Mouse (Mus musculus): ENCODE data around the gene Col17a1. TPM values are rescaled to one million over a fixed set of nuclear protein-coding genes. Genes with fewer than 3 reads are reported as not detected.
A peak's percentile ranks its signal among the peaks of the same experiment; 100 is the strongest.

Col17a1 gene
- not detected in 2 replicates for total RNA-seq (2014; fragmentation: Nextera tagmentation)
- total RNA-seq (2017): 0.22 TPM in 1 of 2 replicates, not detected in the other

DNA sequence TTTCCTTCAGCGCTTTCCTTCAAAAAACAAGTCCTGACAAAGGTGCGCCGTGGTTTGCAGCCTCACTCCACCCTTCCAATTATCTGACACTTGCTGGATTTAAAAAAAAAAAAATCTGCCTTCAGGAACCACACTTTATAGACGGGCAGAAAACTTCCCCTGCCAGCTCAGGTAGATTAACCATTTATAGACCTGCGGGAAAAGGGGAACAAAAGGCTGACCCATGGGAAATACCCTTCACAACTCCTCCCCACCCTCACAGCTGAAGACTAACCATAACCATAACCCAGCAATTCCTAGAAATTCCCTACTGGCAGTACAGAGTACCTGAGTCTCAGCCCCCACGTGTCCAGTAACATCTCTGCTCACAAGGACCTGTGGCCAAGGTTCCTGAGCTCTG lies at the start of gene Col17a1:
TSS of gene Col17a1 (minus strand) at position 101 of the 400 bp plus-strand sequence.
- no peak for ATAC-seq (replicated peaks; ENCODE audit: poor library complexity, severe bottlenecking)

DNA sequence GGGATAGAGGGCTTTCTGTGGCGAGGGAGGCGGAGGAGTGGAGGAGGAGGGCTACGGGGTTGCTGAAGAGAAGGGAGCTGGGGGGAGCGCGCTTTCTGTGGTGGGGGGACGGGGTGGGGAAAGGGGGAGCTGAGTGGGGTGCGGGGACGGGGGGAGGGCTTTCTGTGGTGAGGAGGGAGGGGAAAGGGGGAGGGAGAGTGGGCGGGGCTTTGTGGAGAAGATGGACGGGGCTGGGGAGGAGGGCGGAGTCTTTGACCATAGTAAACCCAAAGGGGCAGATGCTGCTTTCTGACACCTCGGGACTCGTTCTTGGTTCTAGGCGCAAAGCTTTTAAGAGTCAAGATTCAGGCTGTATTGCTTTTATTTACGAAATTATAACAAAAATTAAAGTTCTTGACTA lies 40.0 kb upstream of the Col17a1 start:
- ATAC-seq (replicated peaks; ENCODE audit: poor library complexity, severe bottlenecking): peak; percentile 25

DNA sequence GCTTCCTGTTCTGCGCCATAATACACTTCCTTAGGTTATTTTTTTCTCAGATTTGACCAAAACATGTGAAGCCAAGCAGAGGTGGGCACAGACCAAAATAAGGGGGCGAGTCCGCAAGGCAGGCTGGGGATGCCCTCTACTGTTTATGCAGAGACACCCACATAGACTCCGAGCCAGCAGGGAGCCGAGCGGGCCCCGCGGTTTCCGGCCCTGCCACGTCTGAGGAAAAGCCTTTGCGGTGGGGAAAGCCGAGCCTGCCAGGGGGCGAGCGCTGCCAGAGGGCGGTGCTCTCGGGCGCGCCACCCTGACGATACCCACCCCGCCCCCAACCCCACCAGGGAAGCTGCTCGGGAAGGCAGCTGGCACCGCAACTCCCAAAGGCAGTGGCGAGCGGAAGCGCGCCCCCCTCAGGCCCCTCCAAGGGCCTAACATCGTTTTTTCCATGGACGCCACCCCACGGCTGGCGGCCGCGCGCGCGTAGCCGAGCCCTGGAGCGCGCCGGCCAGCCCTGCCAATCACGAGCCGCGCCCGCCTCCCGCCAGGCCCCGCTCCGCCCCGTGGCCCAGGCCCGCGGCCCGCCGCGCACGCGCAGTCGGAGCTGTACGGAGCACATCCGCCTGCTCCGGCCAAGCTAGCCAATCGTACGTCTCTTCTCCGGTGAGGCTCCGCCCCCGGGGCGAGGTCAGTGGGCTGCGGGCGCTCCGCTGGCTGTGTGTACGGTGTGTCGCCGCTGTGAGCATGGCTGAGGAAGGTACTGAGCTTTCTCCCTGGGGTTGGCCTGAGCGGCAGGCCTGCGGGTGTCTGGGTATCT lies 39.4 kb upstream of the Col17a1 start, which contains the start of gene Sfr1:
TSS of gene Sfr1 (plus strand) at position 612 of the 811 bp plus-strand sequence.
- ATAC-seq (replicated peaks; ENCODE audit: poor library complexity, severe bottlenecking): peak; percentile 81

DNA sequence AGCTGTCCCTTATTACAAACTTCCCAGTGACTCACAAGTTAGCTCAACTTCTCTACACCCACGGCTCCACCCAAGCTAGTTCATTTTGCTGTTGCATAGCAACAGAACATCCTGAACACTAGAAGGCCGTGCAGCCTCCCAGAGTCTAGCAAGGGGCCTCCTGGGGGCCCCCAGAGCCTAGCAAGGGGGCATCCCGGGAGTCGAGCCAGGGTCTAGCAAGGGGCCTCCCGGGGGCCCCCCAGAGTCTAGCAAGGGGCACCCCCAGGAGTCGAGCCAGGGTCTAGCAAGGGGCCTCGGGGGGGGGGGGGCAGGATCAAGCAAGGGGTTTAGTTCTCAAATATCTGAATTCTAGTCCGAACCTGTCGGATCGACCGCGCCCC lies 38.8 kb upstream of the Col17a1 start:
- ATAC-seq (replicated peaks; ENCODE audit: poor library complexity, severe bottlenecking): peak; percentile 42

DNA sequence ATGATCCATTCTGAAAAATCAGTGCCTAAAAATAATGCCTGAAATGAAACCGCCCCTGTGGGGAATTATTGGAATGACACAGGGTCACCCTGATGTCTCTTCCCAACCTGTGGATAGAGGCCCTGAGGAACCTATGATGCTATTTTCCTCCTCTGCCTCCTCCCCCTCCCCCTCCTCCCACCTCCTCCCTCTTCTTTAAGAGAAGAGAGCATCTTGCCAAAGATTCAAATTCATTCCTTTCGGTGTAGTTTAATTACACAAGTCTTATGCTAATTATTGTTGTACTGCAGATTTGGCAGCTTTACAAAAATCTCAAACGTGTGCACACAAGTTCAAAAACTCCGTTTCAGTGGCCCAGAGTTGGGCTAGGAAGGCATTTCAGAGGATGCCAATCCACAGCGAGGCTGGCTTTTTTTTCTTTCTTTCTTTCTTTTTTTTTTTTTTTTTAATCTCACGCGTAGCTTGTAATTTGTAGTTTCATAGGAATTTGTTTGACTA lies 33.8 kb upstream of the Col17a1 start:
- ATAC-seq (replicated peaks; ENCODE audit: poor library complexity, severe bottlenecking): no peak

DNA sequence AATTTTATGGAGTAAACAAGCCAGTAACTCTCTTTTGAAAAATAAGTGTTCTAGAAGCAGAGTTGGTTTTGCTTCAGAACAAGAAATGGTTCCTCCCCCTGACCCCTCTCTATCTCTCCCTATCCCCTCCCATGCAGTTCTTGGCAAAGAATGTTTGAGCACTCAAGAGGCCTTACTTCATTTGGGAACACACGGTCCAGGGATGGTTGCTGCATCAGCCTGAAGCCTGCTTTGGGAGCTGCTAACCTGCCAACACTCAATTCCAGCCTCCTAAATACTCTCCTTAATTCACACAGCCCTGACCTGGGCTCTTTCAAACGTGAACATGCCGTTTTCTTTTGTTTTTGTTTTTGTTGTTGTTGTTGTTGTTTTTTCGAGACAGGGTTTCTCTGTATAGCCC lies 33.0 kb upstream of the Col17a1 start:
- ATAC-seq (replicated peaks; ENCODE audit: poor library complexity, severe bottlenecking): no peak

DNA sequence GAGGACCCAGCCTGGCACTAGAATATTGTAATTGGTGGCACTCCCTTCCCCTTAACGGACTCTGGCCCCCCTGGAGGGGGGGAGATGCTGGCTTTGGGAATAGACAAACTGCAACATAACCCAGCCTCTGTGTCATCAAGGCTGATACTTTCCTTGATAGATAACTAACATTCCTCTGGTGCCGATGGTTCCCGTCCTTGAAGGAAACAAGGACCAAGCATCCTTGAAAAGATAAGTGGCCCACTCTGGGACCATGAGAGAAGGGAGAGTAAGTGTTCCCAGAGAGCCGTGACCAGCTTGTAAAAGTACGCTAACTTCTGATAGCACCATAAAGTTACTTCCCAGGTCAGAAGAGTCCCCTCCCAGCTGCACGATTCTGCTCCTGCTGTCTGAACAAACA lies 30.6 kb upstream of the Col17a1 start:
- ATAC-seq (replicated peaks; ENCODE audit: poor library complexity, severe bottlenecking): no peak

DNA sequence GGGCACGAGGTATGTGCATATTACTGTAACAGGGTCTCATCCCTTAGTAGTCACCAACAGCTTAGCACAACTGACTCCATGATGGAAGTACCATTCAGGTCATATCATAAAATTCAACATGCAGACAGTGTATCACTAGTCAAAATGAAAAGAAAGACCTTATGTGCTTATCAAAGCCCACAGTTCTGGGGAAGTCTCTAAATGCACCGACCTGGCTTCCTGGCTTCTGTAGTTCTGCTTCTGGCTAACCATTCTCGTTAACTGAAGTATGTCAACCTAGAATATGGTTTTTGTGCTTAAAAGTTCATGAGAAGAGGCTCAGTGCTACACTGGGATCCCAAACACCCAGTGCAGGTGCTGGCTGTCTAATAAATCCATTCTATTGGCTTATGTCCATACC lies 27.3 kb upstream of the Col17a1 start:
- no peak for ATAC-seq (replicated peaks; ENCODE audit: poor library complexity, severe bottlenecking)

DNA sequence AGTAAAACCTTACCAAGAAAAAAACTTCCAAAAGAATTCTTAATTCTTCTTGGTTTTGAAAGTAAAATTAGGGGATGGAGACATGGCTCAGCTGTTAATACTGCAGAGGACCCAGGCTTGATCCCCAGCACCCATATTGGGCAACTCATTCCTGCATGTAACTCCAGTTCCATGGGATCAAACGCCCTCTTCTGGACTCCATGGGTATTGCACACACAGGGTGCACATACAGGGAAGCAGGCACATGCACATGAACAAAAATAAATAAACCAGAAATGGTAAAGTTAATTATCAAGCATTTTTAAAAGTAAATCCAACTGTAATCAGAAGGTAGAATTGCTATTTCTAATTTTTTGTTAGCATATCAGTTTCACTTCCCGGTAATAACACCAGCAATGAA lies 24.2 kb upstream of the Col17a1 start:
- ATAC-seq (replicated peaks; ENCODE audit: poor library complexity, severe bottlenecking): no peak

DNA sequence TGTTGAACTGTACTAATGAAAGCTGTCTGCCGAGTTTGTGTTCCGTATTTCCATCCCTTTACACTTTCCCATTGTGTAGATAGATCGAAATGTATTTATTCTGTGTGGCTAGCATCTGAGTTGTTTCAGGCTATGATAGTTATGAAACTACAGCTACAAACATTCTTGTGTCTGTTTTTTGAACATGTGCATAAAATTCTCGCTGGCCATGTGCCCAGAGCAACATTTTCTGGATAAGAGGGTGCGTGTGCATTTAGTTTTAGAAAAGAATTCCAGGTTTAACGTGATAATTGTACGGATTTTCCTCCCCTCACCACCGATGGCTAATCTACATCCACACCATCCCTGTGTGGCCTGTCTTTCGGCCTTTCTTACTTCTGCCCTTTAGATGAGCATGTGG lies 21.6 kb upstream of the Col17a1 start:
- ATAC-seq (replicated peaks; ENCODE audit: poor library complexity, severe bottlenecking): no peak

DNA sequence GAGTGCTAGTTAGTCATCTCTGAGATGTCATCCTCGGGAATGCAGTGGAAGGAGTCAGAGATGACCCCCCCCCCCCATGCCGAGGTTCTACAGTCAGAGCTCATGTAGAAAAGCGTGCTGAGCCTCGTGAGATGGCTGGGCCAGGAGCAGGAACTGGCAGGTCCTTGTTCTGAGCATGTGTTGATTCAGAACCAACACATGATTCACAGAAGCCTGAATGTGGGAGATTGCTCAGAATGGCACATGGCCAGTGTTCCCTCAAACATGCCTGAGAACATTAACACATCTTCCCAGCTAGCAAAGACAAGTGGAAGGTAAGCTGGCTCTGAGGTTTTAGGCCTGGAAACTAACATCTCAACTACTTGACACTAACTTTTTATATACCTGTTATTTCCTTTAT lies 18.5 kb upstream of the Col17a1 start:
- no peak for ATAC-seq (replicated peaks; ENCODE audit: poor library complexity, severe bottlenecking)

DNA sequence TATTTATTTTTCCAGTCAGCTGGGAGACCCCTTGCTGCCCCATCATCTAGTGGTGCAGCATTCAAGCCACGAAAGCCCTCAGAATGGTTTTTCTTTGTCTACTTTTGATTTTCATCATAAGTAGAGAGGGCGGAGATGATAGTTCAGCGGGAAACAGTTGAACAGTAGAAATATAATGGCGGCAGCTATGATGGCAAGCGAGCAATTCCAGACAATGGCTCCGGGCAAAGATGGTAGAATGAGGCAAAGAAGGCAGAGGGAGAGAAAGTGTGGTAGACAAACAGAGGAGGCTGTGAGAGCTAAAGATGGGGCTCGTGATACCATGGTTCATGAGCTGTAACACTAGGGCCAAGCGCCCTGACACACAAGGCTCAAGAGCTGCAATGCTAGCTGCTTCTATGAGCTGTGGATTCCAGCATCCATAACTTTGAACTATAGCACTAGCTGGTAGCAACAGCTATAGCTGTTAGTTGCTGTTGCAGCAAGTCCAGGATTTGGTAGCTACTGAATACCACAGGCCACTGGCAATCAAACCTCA lies 13.9 kb upstream of the Col17a1 start:
- no peak for ATAC-seq (replicated peaks; ENCODE audit: poor library complexity, severe bottlenecking)

DNA sequence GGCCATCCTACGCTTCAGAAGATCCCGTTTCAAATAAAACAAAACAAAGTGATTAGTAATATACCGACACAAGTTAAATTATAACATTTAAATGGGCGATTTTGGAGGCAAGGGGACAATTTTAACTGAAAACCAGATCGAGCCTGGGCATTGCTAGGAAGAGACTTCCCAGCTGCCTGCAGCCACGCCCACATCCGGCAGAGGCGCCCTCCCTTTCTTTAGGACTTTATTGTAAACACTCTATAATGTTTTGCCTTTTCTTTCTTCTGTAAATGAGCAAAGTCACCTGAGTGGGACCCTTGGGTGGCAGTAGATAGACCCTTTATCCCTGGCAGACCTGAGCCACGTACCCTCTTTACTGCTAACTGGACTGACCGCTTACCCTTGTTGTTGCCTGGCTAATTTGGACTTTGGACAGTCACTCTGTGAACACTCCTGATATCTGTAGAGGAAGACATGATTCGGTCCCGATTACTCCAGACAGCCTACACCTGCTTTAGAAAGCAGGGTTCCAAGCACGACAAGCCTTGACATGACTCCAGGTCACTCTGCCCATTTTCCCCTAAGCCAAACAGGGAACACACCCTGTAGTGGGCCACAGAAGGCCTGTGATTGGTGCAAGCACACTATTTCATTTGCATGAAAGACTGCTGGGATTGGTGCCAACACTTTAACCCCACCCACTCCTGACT lies 13.3 kb upstream of the Col17a1 start:
- no peak for ATAC-seq (replicated peaks; ENCODE audit: poor library complexity, severe bottlenecking)

DNA sequence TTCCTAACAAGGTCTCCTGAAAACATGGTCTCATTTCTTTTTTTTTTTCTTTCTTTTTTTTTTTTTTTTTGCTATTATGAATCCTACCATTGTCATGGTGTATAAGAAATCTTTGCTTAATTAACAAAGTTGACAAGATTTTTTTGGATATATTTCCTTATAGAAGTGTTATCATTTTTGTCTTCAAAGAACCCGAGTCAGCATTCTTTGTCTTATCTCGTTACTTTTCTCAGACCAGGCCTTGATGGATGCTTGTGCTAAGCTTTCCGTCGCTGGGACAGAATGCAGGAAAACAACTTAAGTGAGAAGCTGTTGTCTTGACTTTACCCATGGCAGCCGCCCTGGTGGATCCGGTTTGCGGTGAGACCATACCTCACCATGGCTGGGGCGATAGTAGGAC lies 8.6 kb upstream of the Col17a1 start:
- no peak for ATAC-seq (replicated peaks; ENCODE audit: poor library complexity, severe bottlenecking)

DNA sequence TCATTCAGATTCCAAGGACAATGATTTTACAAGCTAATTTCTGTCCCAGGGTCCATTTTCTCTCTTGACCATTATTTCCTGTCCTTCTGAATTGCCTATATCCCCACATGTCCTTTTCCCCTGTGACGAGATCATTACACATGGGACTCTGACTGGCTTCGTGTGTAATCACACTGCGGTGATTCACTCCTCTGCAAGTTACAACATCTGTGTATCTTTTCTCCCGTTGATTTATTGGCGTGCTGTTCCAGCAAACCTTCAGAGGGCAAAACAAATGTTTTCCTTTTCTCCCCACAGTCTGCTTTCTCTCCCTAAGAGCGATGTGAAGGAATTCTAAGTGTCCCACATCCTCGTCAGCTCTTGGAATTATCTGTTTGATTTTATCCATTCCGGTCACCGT lies 7.8 kb upstream of the Col17a1 start:
- no peak for ATAC-seq (replicated peaks; ENCODE audit: poor library complexity, severe bottlenecking)

DNA sequence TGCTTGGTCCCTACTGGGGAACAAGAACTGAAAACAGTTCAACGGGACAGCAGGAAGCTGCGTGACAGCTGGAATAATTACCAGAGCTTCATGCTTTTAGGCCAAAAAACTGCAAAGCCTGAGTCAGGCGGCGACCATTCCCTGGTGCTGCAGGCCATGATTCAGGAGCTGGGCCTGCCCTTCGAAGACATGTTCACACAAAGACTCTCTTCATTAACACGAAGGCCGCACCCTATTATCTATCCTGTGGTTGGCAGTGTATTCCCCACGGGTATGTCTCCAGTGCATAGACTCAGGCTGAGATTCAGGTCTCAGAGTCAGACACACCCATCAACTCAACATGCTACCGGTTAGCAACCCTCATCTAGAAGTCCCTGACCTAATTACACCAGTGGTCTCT lies 6.4 kb upstream of the Col17a1 start:
- no peak for ATAC-seq (replicated peaks; ENCODE audit: poor library complexity, severe bottlenecking)

DNA sequence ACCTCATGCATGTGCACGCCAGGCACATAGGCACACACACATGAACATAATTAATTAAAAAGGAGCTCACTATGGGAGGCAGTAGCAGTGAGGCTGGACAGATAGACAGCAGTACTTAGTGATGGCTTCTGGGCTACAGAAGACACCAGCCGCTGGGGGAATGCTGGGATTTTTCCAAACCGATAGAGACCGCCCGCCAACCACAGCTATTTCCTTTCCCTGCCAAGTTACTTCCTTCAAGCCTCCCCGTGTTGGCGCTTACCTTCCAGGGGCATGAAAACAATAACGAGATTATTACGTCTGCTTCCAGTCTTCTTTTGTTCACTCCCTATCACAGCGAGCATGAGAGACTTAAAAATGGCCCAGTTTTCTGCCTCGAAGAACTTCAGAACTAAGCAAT lies 5.2 kb upstream of the Col17a1 start:
- peak; percentile 21; the same call in 1 of the 2 replicates for ATAC-seq (replicated peaks; ENCODE audit: poor library complexity, severe bottlenecking)

DNA sequence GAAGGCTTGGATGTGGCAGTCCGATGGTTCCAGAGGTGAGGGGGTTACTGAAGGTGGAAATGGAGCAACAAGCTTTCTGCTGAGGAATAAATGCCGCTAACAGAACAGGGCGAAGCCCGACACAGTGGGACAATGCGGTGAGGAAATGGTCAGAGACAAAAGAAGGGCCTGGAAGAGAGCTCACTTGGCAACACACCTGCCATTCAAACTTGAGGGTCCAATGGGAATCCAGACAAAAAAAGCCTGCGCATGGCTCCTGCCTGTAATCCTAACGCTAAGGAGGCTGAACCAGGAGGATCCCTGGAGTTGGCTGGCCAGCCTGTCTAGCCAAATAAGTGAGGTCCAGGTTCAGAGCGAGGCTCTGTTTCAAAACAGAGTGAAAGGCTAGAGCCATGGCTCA lies 4.5 kb upstream of the Col17a1 start:
- no peak for ATAC-seq (replicated peaks; ENCODE audit: poor library complexity, severe bottlenecking)

DNA sequence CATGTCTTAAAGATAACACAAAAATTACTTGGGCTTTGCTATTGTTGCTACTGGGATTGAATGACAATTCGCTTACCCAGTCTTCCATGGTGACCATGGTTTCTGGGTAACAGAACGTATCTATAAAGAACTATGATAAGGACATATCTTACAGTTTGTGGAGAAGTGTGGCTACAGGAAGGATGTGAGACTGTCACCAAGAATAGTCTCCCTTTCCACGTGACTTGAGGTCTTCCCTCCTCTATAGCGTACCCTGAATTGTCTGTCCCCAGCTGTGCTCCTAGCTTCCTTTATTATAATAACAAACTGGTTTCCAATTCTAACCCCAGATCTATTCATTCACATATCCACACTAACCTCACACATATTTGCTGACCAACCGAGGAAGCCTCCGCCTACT lies 3.8 kb upstream of the Col17a1 start:
- ATAC-seq (replicated peaks; ENCODE audit: poor library complexity, severe bottlenecking): peak; percentile 43

DNA sequence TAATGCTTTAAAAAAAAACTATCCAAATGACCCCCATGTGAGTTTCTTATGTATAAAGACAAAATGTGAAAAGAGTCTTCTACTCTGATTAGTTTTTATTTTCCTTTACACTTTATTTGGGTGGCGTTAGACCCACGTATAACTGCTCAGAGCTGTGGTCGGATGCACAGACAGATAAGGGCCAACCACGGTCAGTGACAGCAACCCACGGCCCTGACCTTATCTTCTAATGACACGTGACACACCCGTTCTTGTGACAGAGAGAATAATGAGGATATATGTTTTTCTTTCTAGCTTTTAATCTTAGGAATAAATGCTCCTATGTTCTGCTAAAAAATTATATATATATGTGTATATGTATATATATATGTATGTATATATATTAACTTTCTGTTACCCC lies 2.3 kb downstream of the Col17a1 start:
- no peak for ATAC-seq (replicated peaks; ENCODE audit: poor library complexity, severe bottlenecking)

DNA sequence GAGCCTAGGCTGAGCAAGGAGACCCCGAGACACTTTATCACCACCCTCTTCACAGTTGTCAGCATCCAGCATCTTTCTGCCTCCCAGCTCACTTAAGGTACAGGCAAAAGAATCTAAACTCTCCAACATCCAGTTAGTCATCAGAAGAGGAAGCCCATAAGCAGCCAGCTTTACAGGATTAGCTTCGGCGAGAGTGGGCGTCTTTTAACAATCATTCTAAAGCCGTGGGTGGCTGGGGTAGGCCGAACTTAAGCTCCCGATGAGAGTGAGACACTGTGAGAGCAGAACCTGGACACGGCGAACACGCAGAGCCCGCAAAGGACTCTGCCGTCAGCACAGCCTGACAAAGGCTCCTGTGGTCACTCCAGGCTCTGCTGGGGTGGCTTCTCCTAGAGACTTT lies 13.2 kb downstream of the Col17a1 start:
- no peak for ATAC-seq (replicated peaks; ENCODE audit: poor library complexity, severe bottlenecking)

All from granulocyte monocyte progenitor cell, adult 5-6 weeks (primary cell).